Mouse (Mus musculus): ENCODE results near the gene Ppox.

- TF ChIP-seq CTCF (IDR thresholded peaks at IDR 0.05) (no peak), POLR2A (IDR thresholded peaks at IDR 0.05; ENCODE audit: insufficient read depth, low read depth, low read length) (no peak)
These were observed 5.5 kb upstream of the Ppox start for GRCm38 (mm10) chr1:171286517-171286916.

All from heart, adult 2 months (tissue).